In genomic region chrX:52612806-52613205, GRCm38 (mm10) we compare ENCODE assay signal across 8 mouse cellular contexts. TPM values are rescaled to one million over a fixed set of nuclear protein-coding genes. Genes with fewer than 3 reads are reported as not detected.
DNase-seq lines count a peak whose midpoint lies in the region; ATAC-seq and TF ChIP-seq lines count a peak whose summit lies in the region.

No protein-coding gene starts in this region.

- H3K9me3 ChIP-seq in lung, embryonic 14.5 days (ENCODE audit: low read depth, low read length), result no peaks in the 10 kb centered on the region
- H3K9me3 ChIP-seq in forebrain, embryonic 13.5 days (replicated peaks), result no peaks in the 10 kb centered on the region
- H3K9me3 ChIP-seq in limb, embryonic 10.5 days (replicated peaks), result no peaks in the 10 kb centered on the region

- H3K36me3 ChIP-seq in lung, embryonic 14.5 days (ENCODE audit: insufficient read depth), result no peaks in the 10 kb centered on the region
- H3K36me3 ChIP-seq in forebrain, embryonic 13.5 days (ENCODE audit: poor library complexity, severe bottlenecking), result no peaks in the 10 kb centered on the region
- peaks cover 4% of the 10 kb centered on the region; the same call in 1 of the 2 replicates for H3K36me3 ChIP-seq in limb, embryonic 10.5 days

- peak overlapping the region; percentile 82 for H3K27ac ChIP-seq in lung, embryonic 14.5 days (ENCODE audit: low read depth)
- no peak overlapping the region for H3K27ac ChIP-seq in forebrain, embryonic 13.5 days
- H3K27ac ChIP-seq in limb, embryonic 10.5 days, result peak overlapping the region; percentile 94
- H3K27ac ChIP-seq in olfactory bulb, adult 2 months (ENCODE audit: insufficient read depth, low read depth, low read length), result no peak overlapping the region

- 10% methylated on average over 12 of the region's 12 CpGs for WGBS in lung, embryonic 14.5 days
- WGBS in forebrain, embryonic 13.5 days, result 9% methylated on average over 12 of the region's 12 CpGs
- 12% methylated on average over 12 of the region's 12 CpGs for WGBS in limb, embryonic 10.5 days
- 24% methylated on average over 12 of the region's 12 CpGs for WGBS in olfactory bulb, adult 2 months

- H3K4me3 ChIP-seq in lung, embryonic 14.5 days (ENCODE audit: low read depth, low read length), result peak overlapping the region; percentile 52
- peak overlapping the region; percentile 44 for H3K4me3 ChIP-seq in forebrain, embryonic 13.5 days
- H3K4me3 ChIP-seq in limb, embryonic 10.5 days, result peak overlapping the region; percentile 73
- H3K4me3 ChIP-seq in olfactory bulb, adult 2 months (ENCODE audit: insufficient read depth, low read depth, low read length), result peak overlapping the region; percentile 76

- peak overlapping the region; percentile 64 for H3K9ac ChIP-seq in lung, embryonic 14.5 days
- peak overlapping the region; percentile 10; the same call in 1 of the 2 replicates for H3K9ac ChIP-seq in forebrain, embryonic 13.5 days

- peaks cover 3% of the 10 kb centered on the region; the same call in 1 of the 2 replicates for H3K4me1 ChIP-seq in lung, embryonic 14.5 days (ENCODE audit: insufficient read depth)
- H3K4me1 ChIP-seq in forebrain, embryonic 13.5 days, result peaks cover 9% of the 10 kb centered on the region; the same call in 1 of the 2 replicates
- peaks cover 30% of the 10 kb centered on the region for H3K4me1 ChIP-seq in limb, embryonic 10.5 days
- peaks cover 3% of the 10 kb centered on the region for H3K4me1 ChIP-seq in olfactory bulb, adult 2 months (ENCODE audit: control insufficient read depth, insufficient read depth, low read length)

- DNase-seq in lung, embryonic 14.5 days, result peak; percentile 44
- no peak for DNase-seq in lung, postnatal 14 days
- no peak for DNase-seq in limb, embryonic 10.5 days (ENCODE audit: low spot score)
- no peak for DNase-seq in thymus, adult 18-20 months
- DNase-seq in spleen, adult 18-20 months, result no peak

- ATAC-seq in lung, embryonic 14.5 days (ENCODE audit: insufficient read depth), result no peak
- no peak for ATAC-seq in forebrain, embryonic 13.5 days
- no peak for ATAC-seq in inflammation-experienced regulatory T-cells, adult 6 months

- no peak for TF ChIP-seq CTCF in lung, embryonic 14.5 days (IDR thresholded peaks at IDR 0.05; ENCODE audit: low read depth)
- TF ChIP-seq CTCF in olfactory bulb, adult 2 months (IDR thresholded peaks at IDR 0.05; ENCODE audit: insufficient read depth, low read depth, low read length), result no peak

- peak overlapping the region; percentile 67 for H3K4me2 ChIP-seq in lung, embryonic 14.5 days
- H3K4me2 ChIP-seq in forebrain, embryonic 13.5 days, result peak overlapping the region; percentile 74

- H3K27me3 ChIP-seq in lung, embryonic 14.5 days (ENCODE audit: insufficient read depth, low read length), result no peaks in the 10 kb centered on the region
- peaks cover 13% of the 10 kb centered on the region for H3K27me3 ChIP-seq in forebrain, embryonic 13.5 days
- H3K27me3 ChIP-seq in limb, embryonic 10.5 days (ENCODE audit: low read depth, poor library complexity, severe bottlenecking), result peaks cover 48% of the 10 kb centered on the region

- no peak for TF ChIP-seq POLR2A in olfactory bulb, adult 2 months (IDR thresholded peaks at IDR 0.05; ENCODE audit: insufficient read depth, low read depth, low read length)

RNA-seq across cellular contexts. Expression of gene Gpc3, which starts 0.9 kb away (rescaled TPM):
- 538 and 552 TPM in 2 replicates for polyA plus RNA-seq in lung, embryonic 14.5 days (2014; fragmentation: Nextera tagmentation; extraction: Ambion mirVana)
- 33.5 and 34.9 TPM in 2 replicates for polyA plus RNA-seq in forebrain, embryonic 13.5 days (2015; fragmentation: Nextera tagmentation; extraction: Ambion mirVana)
- polyA plus RNA-seq in limb, embryonic 10.5 days (2016; fragmentation: Nextera tagmentation; extraction: Ambion mirVana), result 1,000 and 1,116 TPM in 2 replicates
- polyA plus RNA-seq in olfactory bulb, adult 2 months (2012; ENCODE audit: insufficient read depth, insufficient read length, low replicate concordance, missing spikeins), result not detected in 2 replicates
- not detected for polyA plus RNA-seq in inflammation-experienced regulatory T-cells, adult 6 months (2017; shearing (Covaris generic))

Comparison
In these comparisons a context has a peak if more than half of its experiments do, and no peak if none do; other contexts are left out.
1. H3K27ac ChIP-seq: peak in lung, embryonic 14.5 days (single experiment) and limb, embryonic 10.5 days (single experiment); none in forebrain, embryonic 13.5 days (single experiment) and olfactory bulb, adult 2 months (single experiment).
2. RNA of gene Gpc3, which starts 0.9 kb away (polyA plus RNA-seq): 1,000 to 1,116 TPM in limb, embryonic 10.5 days, 538 to 552 TPM in lung, embryonic 14.5 days and 33.5 to 34.9 TPM in forebrain, embryonic 13.5 days; not detected in olfactory bulb, adult 2 months and not detected in inflammation-experienced regulatory T-cells, adult 6 months; every median in the first group is over 10 times any median in the second.
3. Peak in every context shown above with its lines, with median percentiles within 50 percentile points of each other: H3K4me3 ChIP-seq.